Mouse (Mus musculus) neural tube, embryonic 10.5 days (tissue): ENCODE data around the gene Rad51ap1.
A peak's percentile ranks its signal among the peaks of the same experiment; 100 is the strongest.

Source experiments
- DNase-seq: peaks from one replicate; pipeline ENCODE4 v3.0.0-alpha.2; 2017; ENCODE audit warnings: low spot score; ENCODE audit errors: extremely low spot score

Rad51ap1 gene

GRCm38 (mm10) chr6:126939487-126940171 is at the start of gene Rad51ap1, which contains the start of gene D6Wsu163e:
Gene Rad51ap1 (minus strand): TSS chr6:126939587.
Gene D6Wsu163e (plus strand): TSS chr6:126939962.
- DNase-seq: peak; percentile 93

- no peak for DNase-seq
Measured at GRCm38 (mm10) chr6:126981539-126982234, 42.3 kb upstream of the Rad51ap1 start.

- DNase-seq: no peak
Measured at GRCm38 (mm10) chr6:126966241-126967026, 27.0 kb upstream of the Rad51ap1 start.

- DNase-seq: no peak
Measured at GRCm38 (mm10) chr6:126963426-126963825, 24.0 kb upstream of the Rad51ap1 start.

- no peak for DNase-seq
Measured at GRCm38 (mm10) chr6:126962709-126963108, 23.3 kb upstream of the Rad51ap1 start.

GRCm38 (mm10) chr6:126961371-126962018 is 22.1 kb upstream of the Rad51ap1 start:
- DNase-seq: no peak

- peak; percentile 87 for DNase-seq
Measured at GRCm38 (mm10) chr6:126955734-126956133, 16.3 kb upstream of the Rad51ap1 start.

- DNase-seq: peak; percentile 19
Measured at GRCm38 (mm10) chr6:126948336-126948735, 8.9 kb upstream of the Rad51ap1 start.

GRCm38 (mm10) chr6:126940451-126940850 is 1.1 kb upstream of the Rad51ap1 start:
- no peak for DNase-seq

- DNase-seq: peak; percentile 15
Measured at GRCm38 (mm10) chr6:126938853-126939486, 417 bp downstream of the Rad51ap1 start.

- DNase-seq: no peak
Measured at GRCm38 (mm10) chr6:126938047-126938446, 1.3 kb downstream of the Rad51ap1 start.

- DNase-seq: no peak
Measured at GRCm38 (mm10) chr6:126932896-126933295, 6.5 kb downstream of the Rad51ap1 start.

- peak; percentile 29 for DNase-seq
Measured at GRCm38 (mm10) chr6:126921111-126921881, 18.1 kb downstream of the Rad51ap1 start, which contains the start of gene Dyrk4. Gene Dyrk4 (minus strand): TSS chr6:126921839.

- no peak for DNase-seq
Measured at GRCm38 (mm10) chr6:126914928-126915327, 24.5 kb downstream of the Rad51ap1 start.

- DNase-seq: no peak
Measured at GRCm38 (mm10) chr6:126910727-126911126, 28.7 kb downstream of the Rad51ap1 start.

- DNase-seq: no peak
Measured at GRCm38 (mm10) chr6:126907876-126908275, 31.5 kb downstream of the Rad51ap1 start.

- DNase-seq: no peak
Measured at GRCm38 (mm10) chr6:126907378-126907777, 32.0 kb downstream of the Rad51ap1 start.

- DNase-seq: no peak
Measured at GRCm38 (mm10) chr6:126877118-126877517, 62.3 kb downstream of the Rad51ap1 start.
